In genomic region chr16:29512495-29512894, GRCm38 (mm10) we compare ENCODE assay signal across 15 mouse cellular contexts. TPM values are rescaled to one million over a fixed set of nuclear protein-coding genes. Genes with fewer than 3 reads are reported as not detected.
DNase-seq lines count a peak whose midpoint lies in the region; ATAC-seq lines count a peak whose summit lies in the region.
"Had no signal": no experiment of that assay in that cellular context is flagged by ENCODE, and none has a peak within 500 bp of the region (broad histone marks: within the 10 kb centered on the region; RNA-seq: fewer than 3 reads in every experiment).

No protein-coding gene starts in this region.

- no peak overlapping the region for H3K4me2 ChIP-seq in intestine, embryonic 15.5 days (replicated peaks)
- H3K4me2 ChIP-seq: heart, embryonic 13.5 days; hindbrain, embryonic 15.5 days; lung, embryonic 15.5 days; midbrain, embryonic 12.5 days; neural tube, embryonic 13.5 days had no signal

- WGBS in intestine, embryonic 15.5 days, result 80% methylated on average over 3 of the region's 3 CpGs

- H3K27me3 ChIP-seq in intestine, embryonic 15.5 days (replicated peaks), result no peaks in the 10 kb centered on the region
- H3K27me3 ChIP-seq: heart, embryonic 13.5 days; hindbrain, embryonic 15.5 days; lung, embryonic 15.5 days; midbrain, embryonic 12.5 days; neural tube, embryonic 13.5 days had no signal

- DNase-seq in frontal cortex, postnatal 36 days (ENCODE audit: low spot score in 2 of 2), result peak; percentile 25 to 36
- DNase-seq in frontal cortex, postnatal 10 days (ENCODE audit: low spot score in 2 of 2), result no peak
- DNase-seq in 3T3-L1 (ENCODE audit: low read depth, low spot score), result peak; percentile 62
- DNase-seq in cerebellum, adult 11 months, result peak; percentile 7
- peak; percentile 11 to 16 for DNase-seq in layer of hippocampus, adult 8-10 months (ENCODE audit: low spot score in 2 of 2)
- DNase-seq in gastrocnemius, postnatal 10 days, result no peak
- no peak for DNase-seq in urinary bladder, adult 2 months (ENCODE audit: low spot score)
- DNase-seq: kidney, postnatal 14 days had no signal

- H3K4me3 ChIP-seq in intestine, embryonic 15.5 days (replicated peaks), result no peak overlapping the region
- H3K4me3 ChIP-seq: heart, embryonic 13.5 days; hindbrain, embryonic 15.5 days; lung, embryonic 15.5 days; midbrain, embryonic 12.5 days; neural tube, embryonic 13.5 days had no signal

- H3K36me3 ChIP-seq in intestine, embryonic 15.5 days, result no peaks in the 10 kb centered on the region
- H3K36me3 ChIP-seq: heart, embryonic 13.5 days; hindbrain, embryonic 15.5 days; lung, embryonic 15.5 days; midbrain, embryonic 12.5 days; neural tube, embryonic 13.5 days had no signal

- no peaks in the 10 kb centered on the region for H3K4me1 ChIP-seq in intestine, embryonic 15.5 days (replicated peaks)
- H3K4me1 ChIP-seq: heart, embryonic 13.5 days; hindbrain, embryonic 15.5 days; lung, embryonic 15.5 days; midbrain, embryonic 12.5 days; neural tube, embryonic 13.5 days had no signal

- no peak for ATAC-seq in intestine, embryonic 15.5 days

- no peak overlapping the region for H3K9ac ChIP-seq in intestine, embryonic 15.5 days
- H3K9ac ChIP-seq: heart, embryonic 13.5 days; hindbrain, embryonic 15.5 days; lung, embryonic 15.5 days; midbrain, embryonic 12.5 days; neural tube, embryonic 13.5 days had no signal

- H3K27ac ChIP-seq in intestine, embryonic 15.5 days, result no peak overlapping the region
- H3K27ac ChIP-seq: heart, embryonic 13.5 days; hindbrain, embryonic 15.5 days; lung, embryonic 15.5 days; midbrain, embryonic 12.5 days; neural tube, embryonic 13.5 days had no signal

- no peaks in the 10 kb centered on the region for H3K9me3 ChIP-seq in intestine, embryonic 15.5 days
- H3K9me3 ChIP-seq: heart, embryonic 13.5 days; hindbrain, embryonic 15.5 days; lung, embryonic 15.5 days; midbrain, embryonic 12.5 days; neural tube, embryonic 13.5 days had no signal

RNA-seq across cellular contexts. Expression of gene Atp13a4, which starts 32.2 kb away (rescaled TPM):
- 10 to 100 TPM; 16.5 to 21.1 (median 18.4) TPM for total RNA-seq in layer of hippocampus, adult 8-10 months (2022)
- polyA plus RNA-seq in intestine, embryonic 15.5 days (2015; fragmentation: Nextera tagmentation; extraction: Ambion mirVana), result 0.19 and 0.30 TPM in 2 replicates
- not detected for total RNA-seq in gastrocnemius, postnatal 10 days (2021)
- 0.23 TPM in 1 of 2 replicates, not detected in the other for polyA plus RNA-seq in urinary bladder, adult 2 months (2012; rRNA removed)
- total RNA-seq: common myeloid progenitor, adult 5-6 weeks had no signal
- polyA plus RNA-seq: heart, embryonic 13.5 days had no signal

Comparison
In these comparisons a context has a peak if more than half of its experiments do, and no peak if none do; other contexts are left out.
1. DNase-seq: peak in frontal cortex, postnatal 36 days (2 of 2), 3T3-L1 (single experiment), cerebellum, adult 11 months (single experiment) and layer of hippocampus, adult 8-10 months (2 of 2); none in frontal cortex, postnatal 10 days (0 of 2), gastrocnemius, postnatal 10 days (single experiment) and urinary bladder, adult 2 months (single experiment).
2. RNA of gene Atp13a4, which starts 32.2 kb away (total RNA-seq): 16.5 to 21.1 TPM in layer of hippocampus, adult 8-10 months; not detected in gastrocnemius, postnatal 10 days; every median in the first group is over 10 times any median in the second.